Mouse (Mus musculus): ENCODE data around the gene Vldlr.

The Vldlr gene

GRCm38 (mm10) chr19:27233386-27233785 lies 17.1 kb downstream of the Vldlr start:
- DNase-seq (ENCODE audit: low read depth), result no peak

- no peak for DNase-seq (ENCODE audit: low read depth)
These were observed 23.6 kb downstream of the Vldlr start for GRCm38 (mm10) chr19:27239913-27240312.

GRCm38 (mm10) chr19:27243527-27243926 lies 27.2 kb downstream of the Vldlr start:
- no peak for DNase-seq (ENCODE audit: low read depth)

GRCm38 (mm10) chr19:27254756-27255155 lies 38.5 kb downstream of the Vldlr start:
- DNase-seq (ENCODE audit: low read depth), result no peak

GRCm38 (mm10) chr19:27255678-27256077 lies 39.4 kb downstream of the Vldlr start:
- DNase-seq (ENCODE audit: low read depth), result no peak

- no peak for DNase-seq (ENCODE audit: low read depth)
These were observed 43.8 kb downstream of the Vldlr start for GRCm38 (mm10) chr19:27260102-27260501.

- DNase-seq (ENCODE audit: low read depth), result no peak
These were observed 44.5 kb downstream of the Vldlr start for GRCm38 (mm10) chr19:27260621-27261278.

GRCm38 (mm10) chr19:27262141-27262540 lies 45.9 kb downstream of the Vldlr start:
- DNase-seq (ENCODE audit: low read depth), result no peak

- DNase-seq (ENCODE audit: low read depth), result no peak
These were observed 57.1 kb downstream of the Vldlr start for GRCm38 (mm10) chr19:27273385-27273784.

GRCm38 (mm10) chr19:27274382-27274781 lies 58.1 kb downstream of the Vldlr start:
- DNase-seq (ENCODE audit: low read depth), result no peak

- DNase-seq (ENCODE audit: low read depth), result no peak
These were observed 62.9 kb downstream of the Vldlr start for GRCm38 (mm10) chr19:27279174-27279573.
